Mouse (Mus musculus) lung, embryonic 16.5 days (tissue): ENCODE data around the gene Fgd1. TPM values are rescaled to one million over a fixed set of nuclear protein-coding genes. Genes with fewer than 3 reads are reported as not detected.

Experiments
- ATAC-seq: fragments of 200-750 bp; cut with Nextera tagmentation; 2 replicates; pipeline ENCODE4 v1.8.0; 2017; ENCODE audit warnings: low read depth, mild to moderate bottlenecking, moderate library complexity
- H3K27ac ChIP-seq: fragments of 300-500 bp; sonication (generic); 2 replicates; pipeline ENCODE4 v1.5.1; 2014; ENCODE audit warnings: mild to moderate bottlenecking, control low read depth, low read length
- H3K27me3 ChIP-seq: fragments of 300-500 bp; sonication (generic); 2 replicates; pipeline ENCODE4 v1.6.1; 2014; ENCODE audit warnings: low read depth, low read length, mixed read lengths; ENCODE audit not compliant: control insufficient read depth, insufficient read depth
- H3K36me3 ChIP-seq: fragments of 300-500 bp; sonication (generic); 2 replicates; pipeline ENCODE4 v1.6.1; 2014; ENCODE audit warnings: low read length; ENCODE audit not compliant: control insufficient read depth, insufficient read depth
- H3K4me1 ChIP-seq: fragments of 300-500 bp; sonication (generic); replicated peaks from 2 replicates; pipeline ENCODE4 v1.6.1; 2014; ENCODE audit warnings: low read length, mixed read lengths; ENCODE audit not compliant: control insufficient read depth, insufficient read depth
- H3K4me2 ChIP-seq: fragments of 300-500 bp; sonication (generic); 2 replicates; pipeline ENCODE4 v1.6.1; 2014; ENCODE audit warnings: low read depth, low read length, control low read depth
- H3K4me3 ChIP-seq: fragments of 300-500 bp; sonication (generic); 2 replicates; pipeline ENCODE4 v1.5.1; 2014; ENCODE audit warnings: mild to moderate bottlenecking, low read length, control low read depth
- H3K9ac ChIP-seq: fragments of 300-500 bp; sonication (generic); 2 replicates; pipeline ENCODE4 v1.6.1; 2014; ENCODE audit warnings: low read length, control low read depth
- H3K9me3 ChIP-seq: fragments of 300-500 bp; sonication (generic); 2 replicates; pipeline ENCODE4 v1.6.1; 2016; ENCODE audit warnings: low read length; ENCODE audit not compliant: control insufficient read depth
- WGBS: fragments of 180-500 bp; shearing (Covaris S2); extraction: QIAGEN DNeasy Blood & Tissue Kit; methylation state at CpG from one replicate; pipeline ENCODE4 v1.1.7; 2014; 5-methylcytosine and 5-hydroxymethylcytosine counted together
- polyA plus RNA-seq: library from polyadenylated mRNA; unstranded; fragments of >200 nt; fragmentation: Nextera tagmentation; extraction: Ambion mirVana; gene quantifications from 2 replicates; pipeline ENCODE4 v1.2.1, GENCODE M21; 2015

The Fgd1 gene
- polyA plus RNA-seq, 1 experiment from 2014 or later: 9.9 TPM

DNA sequence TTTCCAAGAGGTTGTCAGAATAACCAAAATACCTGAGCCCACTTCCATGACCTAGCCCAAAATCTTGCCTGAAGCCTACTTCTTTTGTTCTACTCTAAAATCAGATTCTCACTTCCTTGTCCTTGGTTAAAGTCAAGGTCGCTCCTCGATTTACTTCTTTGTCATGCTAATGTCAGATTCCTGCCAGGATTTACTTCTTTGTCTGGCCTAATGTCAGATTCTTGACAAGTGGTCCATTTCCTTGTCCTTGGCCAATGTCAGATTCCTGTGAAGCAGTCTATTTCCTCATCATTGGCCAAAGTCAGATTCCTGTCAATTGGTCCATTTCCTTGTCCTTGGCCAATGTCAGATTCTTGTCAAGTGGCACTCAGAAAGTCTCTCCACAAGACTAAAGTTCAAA lies 78.0 kb downstream of the Fgd1 start:
- Histone ChIP-seq H3K36me3 (no peaks in the 10 kb centered on the region), H3K27me3 (no peaks in the 10 kb centered on the region), H3K9me3 (no peaks in the 10 kb centered on the region), H3K27ac (no peak overlapping the region), H3K9ac (no peak overlapping the region), H3K4me3 (no peak overlapping the region), H3K4me1 (no peaks in the 10 kb centered on the region), H3K4me2 (no peak overlapping the region)
- no peak for ATAC-seq
- 77% methylated on average over 2 of the region's 2 CpGs for WGBS

DNA sequence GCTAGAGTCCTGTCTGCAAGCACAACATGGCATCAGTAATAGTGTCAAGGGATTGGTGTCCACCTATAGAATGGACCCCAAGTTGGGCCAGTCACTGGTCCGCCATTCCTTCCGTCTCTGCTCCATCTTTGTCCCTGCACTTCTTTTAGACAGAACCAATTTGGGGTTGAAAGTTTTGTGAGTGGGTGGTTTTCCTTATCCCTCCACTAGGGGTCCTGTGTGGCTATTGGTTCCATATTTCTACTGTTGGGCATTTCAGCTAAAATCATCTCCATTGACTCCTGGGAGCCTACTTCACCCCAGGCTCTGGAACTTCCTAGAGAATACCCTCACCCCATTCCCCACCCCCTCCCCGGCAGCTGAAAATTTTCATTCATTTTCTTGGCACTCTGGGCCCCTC lies 84.5 kb downstream of the Fgd1 start:
- Histone ChIP-seq H3K27ac (no peak overlapping the region), H3K9me3 (no peaks in the 10 kb centered on the region), H3K4me1 (no peaks in the 10 kb centered on the region), H3K9ac (no peak overlapping the region), H3K4me2 (no peak overlapping the region), H3K4me3 (no peak overlapping the region), H3K27me3 (no peaks in the 10 kb centered on the region), H3K36me3 (no peaks in the 10 kb centered on the region)
- ATAC-seq: no peak
- 78% methylated on average over 3 of the region's 3 CpGs for WGBS

DNA sequence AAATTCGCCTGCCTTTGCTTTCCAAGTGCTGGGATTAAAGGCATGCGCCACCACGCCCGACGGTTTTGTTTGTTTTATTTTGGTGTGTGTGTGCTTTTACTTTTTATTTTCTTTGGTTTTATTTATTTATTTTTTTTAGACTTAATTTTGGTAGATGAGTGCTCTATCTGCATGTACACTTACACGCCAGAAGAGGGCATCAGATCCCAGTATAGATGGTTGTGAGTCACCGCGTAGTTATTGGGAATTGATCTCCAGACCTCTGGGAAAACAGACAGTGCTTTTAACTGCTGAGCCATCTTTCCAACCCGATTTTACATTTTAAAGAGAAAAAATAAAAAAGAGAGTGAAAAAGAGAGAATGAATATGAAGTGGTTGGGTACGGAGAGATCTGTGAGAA lies 86.8 kb downstream of the Fgd1 start:
- ATAC-seq: no peak
- no peaks in the 10 kb centered on the region for H3K4me1 ChIP-seq
- H3K4me2 ChIP-seq: peak overlapping the region; percentile 31; the same call in 1 of the 2 replicates
- WGBS: 31% methylated on average over 9 of the region's 10 CpGs
- H3K9me3 ChIP-seq: no peaks in the 10 kb centered on the region
- H3K27me3 ChIP-seq: no peaks in the 10 kb centered on the region
- H3K36me3 ChIP-seq: no peaks in the 10 kb centered on the region
- no peak overlapping the region for H3K27ac ChIP-seq
- H3K4me3 ChIP-seq: 0 out of 2 replicates have a peak overlapping the region, but pooled peaks have one; percentile 21
- no peak overlapping the region for H3K9ac ChIP-seq

Other genes with a start within 250 kb of the Fgd1 start
- 863 and 886 TPM in 2 replicates for gene Maged2, start 231.8 kb upstream of the Fgd1 start, polyA plus RNA-seq
- 24.2 and 26.5 TPM in 2 replicates for gene Gnl3l, start 28.8 kb upstream of the Fgd1 start, polyA plus RNA-seq
- gene Tsr2, start 50.4 kb downstream of the Fgd1 start, polyA plus RNA-seq: 27.7 and 28.4 TPM in 2 replicates
- 0.92 and 1.1 TPM in 2 replicates for gene Wnk3, start 151.9 kb downstream of the Fgd1 start, polyA plus RNA-seq